Mouse (Mus musculus): ENCODE data around the gene Slc1a3. TPM values are rescaled to one million over a fixed set of nuclear protein-coding genes. Genes with fewer than 3 reads are reported as not detected.

Slc1a3 gene
- polyA plus RNA-seq, 1 experiment from 2014 or later = 29.0 TPM

Other genes with a start within 250 kb of the Slc1a3 start
- not detected in 2 replicates for gene Gm2310, start 190.8 kb downstream of the Slc1a3 start, polyA plus RNA-seq (2016; fragmentation: Nextera tagmentation; extraction: Ambion mirVana)